Mouse (Mus musculus): ENCODE measurements around the gene Snrpb2. TPM values are rescaled to one million over a fixed set of nuclear protein-coding genes. Genes with fewer than 3 reads are reported as not detected.

The Snrpb2 gene
- polyA plus RNA-seq (2014; fragmentation: Illumina TruSeq; extraction: RNeasy Lipid Tissue Mini Kit (QIAGEN cat#74804); ENCODE audit: low read depth, low replicate concordance), result 68.5 TPM

DNA sequence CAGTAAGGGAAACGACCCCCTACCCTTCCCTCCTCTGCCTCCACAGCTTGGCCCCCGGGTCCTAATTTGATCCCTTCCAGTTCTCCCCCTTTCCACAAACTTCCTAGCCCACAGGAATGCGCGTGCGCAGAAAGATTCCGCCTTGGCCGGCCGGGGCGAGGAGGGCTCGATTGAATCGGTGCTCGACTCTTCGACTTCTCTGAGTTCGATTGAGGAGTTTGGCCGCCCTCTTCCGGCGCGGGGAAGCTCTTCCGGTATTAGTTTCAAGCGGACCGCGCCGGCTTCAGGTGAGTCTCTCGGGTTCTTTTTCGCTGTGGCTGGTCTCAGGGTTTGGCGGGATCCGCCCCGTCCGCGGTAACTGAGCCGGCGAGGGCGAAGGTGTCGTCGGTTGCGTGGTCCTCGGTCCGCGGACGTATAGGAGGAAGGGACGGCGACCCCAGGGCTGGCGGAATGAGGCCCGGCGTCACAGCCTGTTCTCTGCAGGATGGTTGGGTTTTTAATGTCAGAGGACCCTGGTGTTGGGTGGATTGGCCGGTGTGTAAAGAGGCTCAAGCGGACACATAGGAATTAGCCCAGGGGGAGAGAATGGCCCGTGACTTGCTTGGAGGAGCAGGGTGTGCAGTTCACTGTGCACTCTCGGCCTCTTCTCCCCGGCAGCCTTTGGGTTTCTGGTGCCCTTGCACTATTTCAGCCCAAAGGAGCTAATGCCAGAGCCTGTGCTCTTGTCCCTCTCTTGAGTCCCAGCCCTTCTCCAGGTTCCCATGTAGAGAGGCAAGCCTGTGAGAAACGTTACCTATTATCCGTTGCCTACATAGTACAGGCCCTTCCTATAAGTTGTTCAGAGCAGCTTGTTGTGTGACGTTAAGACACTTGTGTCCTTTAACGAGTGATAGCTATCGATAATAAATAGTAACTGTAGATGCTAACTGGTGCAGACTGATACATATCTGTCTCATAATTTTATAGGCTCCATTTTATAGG is at the start of gene Snrpb2:
Snrpb2 (plus strand) TSS at position 228 of the 981 bp plus-strand sequence.

DNA sequence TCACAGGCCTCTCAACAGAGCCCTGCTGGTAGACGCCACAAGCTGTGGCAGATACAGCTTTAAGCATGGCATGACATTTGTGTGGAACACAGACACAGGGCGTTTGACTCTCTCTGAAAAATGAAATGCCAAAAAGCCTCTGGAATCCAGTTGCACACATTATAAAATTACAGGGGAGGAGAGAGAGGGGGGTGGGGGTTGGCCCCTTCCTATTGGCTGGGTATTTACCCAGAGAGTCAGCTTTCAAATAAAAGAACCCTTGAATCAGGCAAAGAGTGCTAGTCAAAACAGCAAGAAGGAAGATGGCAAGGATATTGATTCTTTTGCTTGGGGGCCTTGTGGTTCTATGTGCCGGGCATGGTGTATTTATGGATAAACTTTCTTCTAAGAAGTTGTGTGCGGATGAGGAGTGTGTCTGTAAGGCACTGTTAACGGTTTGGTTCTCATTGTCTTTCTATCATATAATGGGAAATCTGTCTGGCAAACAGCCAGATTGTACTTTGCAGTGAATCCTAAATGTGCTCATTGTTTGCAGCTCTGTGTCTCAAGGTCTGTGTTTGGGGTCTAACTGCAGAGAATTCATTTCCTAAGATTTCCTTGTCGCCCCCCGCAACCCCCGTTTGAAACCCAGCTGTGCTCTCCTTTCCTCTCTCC is 15.5 kb downstream of the Snrpb2 start, which contains the start of gene Otor:
Otor (plus strand) TSS at position 276 of the 654 bp plus-strand sequence.

Other genes with a start within 250 kb of the Snrpb2 start
- 13.9 TPM for gene Kif16b, start 161.5 kb upstream of the Snrpb2 start, polyA plus RNA-seq (2014; fragmentation: Illumina TruSeq; extraction: RNeasy Lipid Tissue Mini Kit (QIAGEN cat#74804); ENCODE audit: low read depth, low replicate concordance)
- gene Otor, start 15.4 kb downstream of the Snrpb2 start, polyA plus RNA-seq (2014; fragmentation: Illumina TruSeq; extraction: RNeasy Lipid Tissue Mini Kit (QIAGEN cat#74804); ENCODE audit: low read depth, low replicate concordance), result not detected

Data from liver, adult 10 weeks (tissue).